Mouse (Mus musculus) urinary bladder, adult 18-20 months (tissue): ENCODE results near the gene Ctss.
A peak's percentile ranks its signal among the peaks of the same experiment; 100 is the strongest.

ENCODE experiments used
- DNase-seq, 2 experiments: peaks; one replicate each; pipeline ENCODE4 v3.0.0; 2022; ENCODE audit warnings: low spot score in 2 of 2, mixed read lengths in 2 of 2

Gene Ctss

GRCm38 (mm10) chr3:95526622-95527211 is at the start of gene Ctss:
TSS of gene Ctss (plus strand) at chr3:95526786.
- DNase-seq: no peak

DNA sequence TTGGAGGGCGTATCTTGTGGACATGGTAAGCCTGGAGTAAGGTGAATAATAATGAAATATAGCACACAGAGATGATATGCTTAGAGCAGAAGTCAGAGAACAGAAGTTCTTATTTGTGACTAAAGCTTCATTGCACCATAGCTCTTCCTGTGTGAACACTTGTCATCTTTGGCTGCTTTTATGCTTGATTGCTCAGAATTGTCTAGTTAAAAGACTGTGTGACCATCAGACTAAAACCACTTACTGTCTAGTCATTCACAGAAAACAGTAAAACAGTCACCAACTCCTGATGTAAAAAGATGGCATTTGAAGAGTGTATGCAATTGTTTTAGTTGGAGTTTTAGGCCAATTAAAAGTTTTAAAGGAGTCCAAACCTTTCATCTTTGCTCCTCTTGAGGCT is 47.6 kb upstream of the Ctss start:
- no peak for DNase-seq

DNA sequence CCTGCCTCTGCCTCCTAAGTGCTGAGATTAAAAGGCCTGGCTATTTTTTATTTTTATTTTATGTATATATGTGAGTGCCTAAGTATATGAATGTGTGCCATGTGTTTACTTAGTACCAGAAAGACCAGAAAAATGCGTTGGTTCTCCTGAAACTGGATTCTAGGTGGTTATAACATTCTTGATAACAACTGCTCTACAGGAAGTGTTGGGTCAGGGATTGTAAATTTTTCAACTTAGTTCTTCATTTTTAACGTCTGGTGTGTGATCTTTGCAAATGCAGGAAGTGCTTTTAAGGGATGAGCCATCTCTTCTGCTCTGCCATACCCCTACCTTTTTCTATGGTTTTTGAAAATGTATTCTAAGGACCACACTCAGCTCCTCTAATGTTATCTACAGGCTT is 40.2 kb upstream of the Ctss start:
- no peak for DNase-seq

GRCm38 (mm10) chr3:95488679-95489078 is 37.9 kb upstream of the Ctss start:
- no peak for DNase-seq

GRCm38 (mm10) chr3:95490238-95490637 is 36.3 kb upstream of the Ctss start:
- no peak for DNase-seq

- DNase-seq: peak in 1 of 2 experiments; percentile 33
Measured at GRCm38 (mm10) chr3:95494342-95494741, 32.2 kb upstream of the Ctss start.

- no peak for DNase-seq
Measured at GRCm38 (mm10) chr3:95498229-95498628, 28.4 kb upstream of the Ctss start.

- no peak for DNase-seq
Measured at GRCm38 (mm10) chr3:95499024-95499423, 27.6 kb upstream of the Ctss start, which contains the start of gene Ctsk. TSS of gene Ctsk (plus strand) at chr3:95499256.

DNA sequence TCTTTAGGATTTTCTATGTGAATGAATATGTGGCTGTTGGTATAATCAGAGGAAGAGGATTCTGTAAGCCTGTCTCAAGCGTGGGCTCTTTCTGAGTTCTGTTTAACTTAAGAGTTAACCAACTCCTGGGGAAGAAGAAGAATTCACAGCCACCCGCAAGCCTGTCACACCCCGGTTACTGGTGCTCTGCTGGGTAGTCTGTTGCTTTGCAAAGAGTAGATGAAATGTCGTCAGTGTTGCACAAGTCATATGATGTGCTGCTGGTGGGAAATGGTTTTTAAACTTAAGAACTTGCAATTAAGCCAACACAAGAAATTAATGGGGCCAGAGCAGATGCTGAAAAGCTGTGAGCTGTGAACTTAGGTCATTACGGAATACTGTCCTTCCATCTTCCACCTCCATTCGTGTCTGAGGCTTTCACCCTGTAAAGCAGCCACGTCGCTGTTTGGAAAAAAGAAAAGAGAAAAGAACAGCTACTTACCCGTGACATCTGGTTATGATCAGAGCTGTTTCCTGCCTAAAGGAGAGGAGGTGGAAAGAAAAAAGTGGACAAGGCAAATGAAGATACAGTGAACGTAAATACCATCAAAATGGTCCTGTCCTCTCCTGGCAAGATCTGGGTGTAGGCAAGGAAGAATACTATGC is 27.0 kb upstream of the Ctss start:
- no peak for DNase-seq

- no peak for DNase-seq
Measured at GRCm38 (mm10) chr3:95502312-95502711, 24.3 kb upstream of the Ctss start.

DNA sequence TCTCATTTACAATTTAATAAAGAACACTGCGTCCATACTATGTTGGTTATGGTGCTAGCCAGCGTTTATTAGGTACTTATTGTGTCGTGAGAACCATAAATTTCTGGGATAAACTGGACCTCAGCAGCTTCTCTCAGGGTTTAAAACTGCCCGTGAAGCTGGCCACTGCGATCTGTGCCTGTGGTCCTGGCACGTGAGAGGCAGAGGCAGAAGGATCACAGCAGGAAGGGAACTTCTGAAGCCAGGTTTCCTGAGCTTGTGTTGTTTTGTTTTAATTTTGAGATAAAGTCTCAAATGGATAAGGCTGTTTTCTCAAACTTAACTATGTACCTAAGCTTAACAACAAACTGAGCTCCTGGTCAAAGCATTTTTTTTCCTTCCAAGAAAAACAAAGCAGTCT is 17.2 kb upstream of the Ctss start:
- DNase-seq: no peak

DNA sequence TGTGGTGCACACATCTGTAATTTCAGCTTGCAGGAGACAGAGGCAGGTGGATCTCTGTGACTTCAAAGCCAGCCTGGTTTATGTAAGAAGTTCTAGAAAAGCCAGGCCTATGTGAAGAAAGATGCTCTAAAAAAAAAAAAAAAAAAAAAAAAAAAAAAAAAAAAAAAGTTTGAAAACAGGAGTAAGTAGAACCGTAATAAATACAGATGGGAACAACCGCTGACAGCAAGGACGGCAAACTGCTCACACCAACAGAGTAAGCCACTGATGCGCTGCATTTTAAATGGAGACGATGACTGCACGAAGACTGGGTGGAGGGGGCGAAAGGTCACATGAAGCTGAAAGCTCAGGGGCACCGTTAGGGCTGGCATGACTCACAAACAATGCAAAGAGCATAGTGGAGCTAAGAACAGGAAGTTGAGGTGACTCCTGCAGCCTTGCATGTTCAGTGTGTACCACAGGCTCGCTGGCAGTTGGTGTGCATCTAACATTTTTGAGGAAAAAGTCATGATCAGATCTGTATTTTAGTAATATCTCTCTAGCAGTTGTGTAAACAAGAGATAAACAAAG is 14.9 kb upstream of the Ctss start:
- DNase-seq: no peak

DNA sequence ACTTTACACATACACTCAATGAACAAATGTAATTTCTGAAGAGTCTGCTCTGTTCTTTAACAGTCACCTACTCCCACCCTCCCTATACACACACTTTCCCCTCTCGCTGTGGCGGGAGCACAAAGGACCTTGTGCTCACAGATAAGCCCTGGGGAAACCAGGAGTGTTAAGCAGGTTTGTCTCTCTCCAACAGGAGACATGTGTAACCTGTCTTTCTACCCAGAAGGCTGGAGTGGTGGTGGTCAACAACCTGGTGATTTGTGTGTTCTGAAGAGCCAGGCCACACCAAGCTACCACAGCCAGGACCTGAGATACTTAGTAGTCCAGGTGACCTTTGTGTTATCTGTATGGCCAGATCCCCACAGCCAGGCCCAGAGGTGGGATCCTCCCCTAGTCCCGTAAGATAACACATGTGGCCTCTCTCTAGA is 10.0 kb upstream of the Ctss start:
- no peak for DNase-seq

DNA sequence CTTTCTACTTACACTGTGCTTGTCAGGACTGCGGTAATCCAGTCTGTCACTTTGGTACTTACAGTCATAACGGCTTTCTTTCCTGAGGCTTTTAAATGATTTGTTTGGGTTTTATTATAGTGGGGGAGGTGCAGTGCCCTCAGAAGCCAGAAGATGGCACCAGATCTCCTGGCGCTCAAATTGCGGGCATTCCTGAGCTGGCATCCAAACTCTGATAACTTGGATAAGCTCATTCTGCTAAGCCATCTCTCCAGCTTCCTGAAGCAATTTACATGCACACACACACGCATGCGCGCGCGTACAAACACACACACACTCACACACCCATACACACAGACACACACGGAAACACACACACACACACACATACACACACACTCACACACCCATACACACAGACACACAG is 9.1 kb upstream of the Ctss start:
- peak; percentile 25 for DNase-seq

GRCm38 (mm10) chr3:95518891-95519290 is 7.7 kb upstream of the Ctss start:
- DNase-seq: no peak

GRCm38 (mm10) chr3:95519315-95519714 is 7.3 kb upstream of the Ctss start:
- no peak for DNase-seq

DNA sequence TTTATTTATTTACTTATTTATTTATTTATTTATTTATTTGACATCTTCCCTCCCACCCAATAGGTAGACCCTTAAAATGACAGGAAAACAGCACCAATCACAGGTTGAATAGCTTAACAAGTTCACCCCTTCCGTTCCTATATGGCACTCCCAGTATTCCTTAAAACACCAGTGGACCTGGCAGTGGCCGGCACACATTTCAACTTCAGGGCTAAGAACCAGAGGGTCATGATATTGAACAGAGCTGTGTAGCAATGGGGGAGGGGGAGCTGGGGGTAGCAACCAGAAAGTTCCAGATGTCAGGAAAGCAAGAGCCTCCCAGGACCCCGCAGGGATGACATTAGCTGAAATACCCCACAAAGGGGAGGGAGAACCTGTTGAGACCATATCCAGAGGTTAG is 6.5 kb upstream of the Ctss start:
- no peak for DNase-seq

GRCm38 (mm10) chr3:95521168-95521567 is 5.4 kb upstream of the Ctss start:
- DNase-seq: no peak

DNA sequence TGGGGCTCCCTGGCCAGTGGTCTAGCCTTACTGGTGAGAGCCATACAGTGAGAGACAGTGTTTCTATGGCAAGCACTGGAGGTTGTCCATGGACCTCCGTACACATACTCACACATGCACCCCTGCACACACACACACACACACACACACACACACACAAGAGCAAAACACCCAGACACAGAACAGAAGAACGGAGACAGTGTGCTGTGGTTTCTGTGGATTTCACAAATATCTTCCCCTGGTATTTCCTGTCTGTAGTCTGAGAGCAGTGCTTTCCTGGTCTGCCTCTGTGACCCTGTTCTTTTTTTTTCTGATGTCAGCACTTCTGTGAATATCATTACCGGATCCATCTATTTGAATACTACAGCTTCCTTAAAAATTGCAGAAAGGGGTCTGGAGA is 2.9 kb upstream of the Ctss start:
- DNase-seq: no peak

- DNase-seq: no peak
Measured at GRCm38 (mm10) chr3:95524673-95525072, 1.9 kb upstream of the Ctss start.

GRCm38 (mm10) chr3:95526111-95526510 is 475 bp upstream of the Ctss start:
- no peak for DNase-seq

DNA sequence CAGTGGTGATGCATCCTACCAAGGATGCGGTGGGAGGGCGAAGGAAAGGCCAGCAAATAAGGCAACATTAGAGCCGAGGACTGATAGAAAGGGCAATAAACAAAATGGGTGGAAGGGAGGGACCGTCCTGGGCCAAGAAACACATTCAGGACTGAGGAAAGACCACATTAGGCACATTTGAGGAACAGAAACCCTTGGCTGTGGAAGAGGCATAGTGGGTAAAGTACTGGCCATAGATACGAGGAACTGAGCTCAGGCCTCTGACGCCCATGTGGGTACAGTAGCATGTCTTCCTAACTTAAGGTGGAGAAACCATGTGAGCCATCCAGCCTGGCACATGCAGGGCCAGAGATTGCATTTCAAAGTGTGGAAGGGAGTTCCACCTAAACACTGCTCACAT is 3.2 kb downstream of the Ctss start:
- no peak for DNase-seq

DNA sequence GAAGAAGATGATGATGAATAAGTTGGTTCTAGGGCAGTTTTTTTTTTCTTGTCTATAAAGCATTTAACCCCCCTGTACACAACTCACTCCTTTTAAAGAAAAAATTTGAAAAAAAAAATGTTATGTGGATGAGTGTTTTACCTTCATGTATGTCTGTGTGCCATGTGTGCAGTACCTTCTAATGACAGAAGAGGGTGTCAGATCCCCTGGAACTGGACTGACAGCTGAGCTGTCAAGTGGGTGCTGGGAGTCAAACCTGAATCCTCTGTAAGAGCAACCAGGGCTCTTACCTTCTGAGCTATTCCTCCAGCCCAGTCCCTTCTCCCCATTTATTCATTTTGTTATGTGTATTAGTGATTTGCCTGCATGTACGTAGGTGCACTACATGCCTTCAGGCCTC is 4.4 kb downstream of the Ctss start:
- no peak for DNase-seq
